In genomic region chr5:144688371-144688770, GRCm38 (mm10) we compare ENCODE assay signal across 16 mouse cellular contexts.
DNase-seq lines count a peak whose midpoint lies in the region; ATAC-seq and TF ChIP-seq lines count a peak whose summit lies in the region.
"Had no signal": no experiment of that assay in that cellular context is flagged by ENCODE, and none has a peak within 500 bp of the region (broad histone marks: within the 10 kb centered on the region; RNA-seq: fewer than 3 reads in every experiment).

No protein-coding gene starts in this region.

- no peak overlapping the region for H3K9ac ChIP-seq in heart, adult 2 months (ENCODE audit: low read depth, low read length)
- H3K9ac ChIP-seq in hindbrain, postnatal 0 days (replicated peaks; ENCODE audit: low read length), result no peak overlapping the region
- no peak overlapping the region for H3K9ac ChIP-seq in hindbrain, embryonic 14.5 days
- no peak overlapping the region for H3K9ac ChIP-seq in limb, embryonic 14.5 days (ENCODE audit: low read depth, low read length, severe bottlenecking)
- H3K9ac ChIP-seq: hindbrain, embryonic 15.5 days; liver, postnatal 0 days; midbrain, embryonic 12.5 days had no signal

- H3K36me3 ChIP-seq in heart, adult 2 months (ENCODE audit: control insufficient read depth, insufficient read depth, low read length), result no peaks in the 10 kb centered on the region
- H3K36me3 ChIP-seq in hindbrain, postnatal 0 days (ENCODE audit: insufficient read depth, low read length), result no peaks in the 10 kb centered on the region
- no peaks in the 10 kb centered on the region for H3K36me3 ChIP-seq in hindbrain, embryonic 14.5 days (replicated peaks; ENCODE audit: control insufficient read depth, insufficient read depth)
- H3K36me3 ChIP-seq in limb, embryonic 14.5 days (ENCODE audit: control insufficient read depth, insufficient read depth, low read length), result no peaks in the 10 kb centered on the region
- no peaks in the 10 kb centered on the region for H3K36me3 ChIP-seq in limb, embryonic 10.5 days
- H3K36me3 ChIP-seq: hindbrain, embryonic 15.5 days; midbrain, embryonic 12.5 days had no signal

- no peaks in the 10 kb centered on the region for H3K27me3 ChIP-seq in heart, adult 2 months (ENCODE audit: control insufficient read depth, insufficient read depth, low read length)
- no peaks in the 10 kb centered on the region for H3K27me3 ChIP-seq in hindbrain, postnatal 0 days (ENCODE audit: insufficient read depth, low read length)
- H3K27me3 ChIP-seq in hindbrain, embryonic 14.5 days (ENCODE audit: control insufficient read depth, insufficient read depth, low read length), result no peaks in the 10 kb centered on the region
- no peaks in the 10 kb centered on the region for H3K27me3 ChIP-seq in limb, embryonic 14.5 days (ENCODE audit: control insufficient read depth, insufficient read depth, low read length)
- H3K27me3 ChIP-seq in limb, embryonic 10.5 days (ENCODE audit: low read depth, poor library complexity, severe bottlenecking), result no peaks in the 10 kb centered on the region
- H3K27me3 ChIP-seq: hindbrain, embryonic 15.5 days; midbrain, embryonic 12.5 days had no signal

- intact Hi-C loops in heart, adult 2 months (cut with DNase I), result no loop called here

- no peak for ATAC-seq in hindbrain, postnatal 0 days
- ATAC-seq in hindbrain, embryonic 14.5 days (ENCODE audit: low FRiP score), result no peak
- ATAC-seq in limb, embryonic 14.5 days (ENCODE audit: low FRiP score, low read depth), result peak; percentile 23; the same call in 1 of the 2 replicates
- ATAC-seq in inflammation-experienced regulatory T-cells, adult 6 months, result no peak
- ATAC-seq: liver, postnatal 0 days had no signal

- no peaks in the 10 kb centered on the region for H3K79me2 ChIP-seq in heart, adult 2 months (replicated peaks; ENCODE audit: control insufficient read depth, insufficient read depth, low read length)

- TF ChIP-seq CTCF in heart, adult 2 months (IDR thresholded peaks at IDR 0.05), result no peak
- TF ChIP-seq CTCF in hindbrain, postnatal 0 days (IDR thresholded peaks at IDR 0.05; ENCODE audit: low read depth), result no peak

- no peak for TF ChIP-seq EP300 in heart, adult 2 months (IDR thresholded peaks at IDR 0.05; ENCODE audit: insufficient read depth, low read depth, low read length)

- peak; percentile 55 for DNase-seq in heart, adult 11 months
- DNase-seq in heart, adult 2 months, result no peak
- DNase-seq in hindbrain, postnatal 0 days (ENCODE audit: low spot score), result peak; percentile 37
- DNase-seq in hindbrain, embryonic 14.5 days (ENCODE audit: low spot score), result no peak
- DNase-seq in limb, embryonic 14.5 days (ENCODE audit: low spot score), result peak; percentile 44
- DNase-seq in limb, embryonic 10.5 days (ENCODE audit: low spot score), result no peak
- DNase-seq: heart, adult 18-20 months; liver; liver, postnatal 0 days; thymus, postnatal 14 days had no signal

- H3K27ac ChIP-seq in heart, adult 2 months, result no peak overlapping the region
- no peak overlapping the region for H3K27ac ChIP-seq in hindbrain, postnatal 0 days
- H3K27ac ChIP-seq in hindbrain, embryonic 14.5 days, result no peak overlapping the region
- no peak overlapping the region for H3K27ac ChIP-seq in limb, embryonic 14.5 days (replicated peaks; ENCODE audit: low read depth, low read length)
- H3K27ac ChIP-seq in limb, embryonic 10.5 days, result no peak overlapping the region
- H3K27ac ChIP-seq: hindbrain, embryonic 15.5 days; macrophage; midbrain, embryonic 12.5 days; stomach, postnatal 0 days had no signal

- 34% methylated on average over 4 of the region's 4 CpGs for WGBS in heart, adult 2 months
- WGBS in hindbrain, postnatal 0 days, result 38% methylated on average over 4 of the region's 4 CpGs
- WGBS in hindbrain, embryonic 14.5 days, result 50% methylated on average over 4 of the region's 4 CpGs
- 34% methylated on average over 4 of the region's 4 CpGs for WGBS in limb, embryonic 14.5 days
- 82% methylated on average over 4 of the region's 4 CpGs for WGBS in limb, embryonic 10.5 days

- H3K9me3 ChIP-seq in hindbrain, postnatal 0 days (ENCODE audit: low read length), result no peaks in the 10 kb centered on the region
- H3K9me3 ChIP-seq in hindbrain, embryonic 14.5 days (ENCODE audit: control insufficient read depth, low read length), result no peaks in the 10 kb centered on the region
- H3K9me3 ChIP-seq in limb, embryonic 14.5 days (ENCODE audit: control insufficient read depth, low read length), result no peaks in the 10 kb centered on the region
- no peaks in the 10 kb centered on the region for H3K9me3 ChIP-seq in limb, embryonic 10.5 days (replicated peaks)
- H3K9me3 ChIP-seq: hindbrain, embryonic 15.5 days; midbrain, embryonic 12.5 days had no signal

- no peaks in the 10 kb centered on the region for H3K4me1 ChIP-seq in heart, adult 2 months (ENCODE audit: control insufficient read depth, insufficient read depth, low read length)
- H3K4me1 ChIP-seq in hindbrain, postnatal 0 days (ENCODE audit: insufficient read depth, low read length), result peaks cover 7% of the 10 kb centered on the region
- peaks cover 17% of the 10 kb centered on the region; the same call in 1 of the 2 replicates for H3K4me1 ChIP-seq in hindbrain, embryonic 14.5 days (replicated peaks; ENCODE audit: control insufficient read depth, insufficient read depth, low read length)
- peaks cover 10% of the 10 kb centered on the region; the same call in 1 of the 2 replicates for H3K4me1 ChIP-seq in limb, embryonic 14.5 days (ENCODE audit: control insufficient read depth, insufficient read depth, low read length)
- H3K4me1 ChIP-seq in limb, embryonic 10.5 days, result peaks cover 3% of the 10 kb centered on the region; the same call in 1 of the 2 replicates

- no peak for TF ChIP-seq POLR2A in heart, adult 2 months (IDR thresholded peaks at IDR 0.05; ENCODE audit: insufficient read depth, low read depth, low read length)
- no peak for TF ChIP-seq POLR2A in limb, embryonic 14.5 days (IDR thresholded peaks at IDR 0.05; ENCODE audit: borderline replicate concordance, extremely low read depth, insufficient read depth, insufficient read length)

- no peak overlapping the region for H3K4me3 ChIP-seq in heart, adult 2 months
- H3K4me3 ChIP-seq in hindbrain, postnatal 0 days (ENCODE audit: low read length), result no peak overlapping the region
- no peak overlapping the region for H3K4me3 ChIP-seq in hindbrain, embryonic 14.5 days (replicated peaks; ENCODE audit: low read length)
- H3K4me3 ChIP-seq in limb, embryonic 14.5 days (replicated peaks; ENCODE audit: low read length), result no peak overlapping the region
- no peak overlapping the region for H3K4me3 ChIP-seq in limb, embryonic 10.5 days
- H3K4me3 ChIP-seq: erythroblast, embryonic 14.5 days; hindbrain, embryonic 15.5 days; midbrain, embryonic 12.5 days had no signal

- no peak overlapping the region for H3K4me2 ChIP-seq in hindbrain, postnatal 0 days (ENCODE audit: low read depth, low read length)
- H3K4me2 ChIP-seq in hindbrain, embryonic 14.5 days (replicated peaks), result no peak overlapping the region
- H3K4me2 ChIP-seq in limb, embryonic 14.5 days (replicated peaks; ENCODE audit: low read depth, low read length, severe bottlenecking), result no peak overlapping the region
- H3K4me2 ChIP-seq: hindbrain, embryonic 15.5 days; midbrain, embryonic 12.5 days had no signal

Comparison
In these comparisons a context has a peak if more than half of its experiments do, and no peak if none do; other contexts are left out.
1. DNase-seq: peak in heart, adult 11 months (single experiment), hindbrain, postnatal 0 days (single experiment) and limb, embryonic 14.5 days (single experiment); none in heart, adult 2 months (0 of 2), hindbrain, embryonic 14.5 days (single experiment) and limb, embryonic 10.5 days (single experiment).